Mouse (Mus musculus): ENCODE measurements around the gene Cdk6.
A peak's percentile ranks its signal among the peaks of the same experiment; 100 is the strongest.
"Not testable (repeated sequence)": the region's sequence is repeated elsewhere in the genome, so short reads cannot be mapped to it uniquely, and the experiment has no call there.

Cdk6 gene

DNA sequence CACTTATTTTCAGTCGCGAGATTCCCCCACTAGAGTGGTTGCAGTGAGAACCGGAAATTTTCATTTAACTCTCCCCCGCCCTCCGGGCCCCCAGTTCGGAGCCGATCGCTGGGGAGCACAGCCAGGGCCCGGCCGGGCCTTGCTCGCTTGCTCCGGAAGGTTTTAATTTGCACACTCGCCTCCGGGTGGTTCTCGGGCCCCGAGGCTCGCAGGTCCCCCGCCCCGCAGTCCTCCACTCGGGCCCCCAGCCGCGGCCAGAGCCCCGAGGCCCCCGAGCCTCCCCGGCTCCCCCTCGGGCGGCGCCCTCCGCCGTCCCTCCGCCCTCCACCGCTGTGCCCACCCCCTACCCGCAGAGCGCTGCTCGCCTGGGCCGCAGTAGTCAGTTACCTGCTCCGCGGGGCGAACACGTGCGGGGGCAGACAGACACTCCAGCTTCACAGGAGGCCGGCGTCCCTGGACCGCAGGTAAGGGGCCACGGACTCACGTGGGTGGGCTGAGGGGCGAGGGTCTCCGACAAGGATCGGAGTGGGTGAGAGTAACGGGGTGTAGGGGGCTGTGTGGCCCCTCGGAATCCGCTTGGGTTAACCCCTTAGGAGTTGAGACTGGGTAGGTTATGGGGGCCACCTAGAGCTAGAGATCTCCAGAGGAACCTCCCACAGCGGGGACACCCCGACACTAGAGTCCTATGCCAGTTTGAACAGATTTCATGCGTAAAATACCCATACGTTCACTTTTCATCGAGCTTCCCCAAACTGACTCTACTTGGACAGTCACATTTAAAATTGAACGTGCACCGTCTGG, at the start of gene Cdk6:
Gene Cdk6, plus strand, starts transcription at position 375 of the 801 bp plus-strand sequence.
- peak; percentile 24 for DNase-seq

DNA sequence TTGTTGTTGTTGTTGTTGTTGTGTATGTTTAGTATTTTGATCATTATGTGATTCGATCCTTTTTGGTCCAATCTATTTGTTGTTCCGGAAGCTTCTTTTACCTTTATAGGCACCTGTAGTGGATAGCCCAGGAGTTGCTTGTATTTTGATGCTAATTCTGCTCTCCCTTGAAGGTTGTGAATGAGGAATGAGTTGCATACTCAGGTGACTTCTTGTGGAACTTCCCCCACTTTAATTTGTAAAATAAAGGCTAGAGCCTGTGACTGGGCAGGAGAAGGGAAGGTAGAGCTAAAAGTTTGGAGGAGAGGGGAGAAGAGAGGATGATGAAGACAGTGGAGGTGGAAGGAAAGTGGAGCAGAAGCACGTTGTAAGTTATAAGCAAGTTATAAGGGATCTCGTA, 47.6 kb upstream of the Cdk6 start:
- no peak for DNase-seq

GRCm38 (mm10) chr5:3300801-3301457, 40.4 kb upstream of the Cdk6 start:
- no peak for DNase-seq

DNA sequence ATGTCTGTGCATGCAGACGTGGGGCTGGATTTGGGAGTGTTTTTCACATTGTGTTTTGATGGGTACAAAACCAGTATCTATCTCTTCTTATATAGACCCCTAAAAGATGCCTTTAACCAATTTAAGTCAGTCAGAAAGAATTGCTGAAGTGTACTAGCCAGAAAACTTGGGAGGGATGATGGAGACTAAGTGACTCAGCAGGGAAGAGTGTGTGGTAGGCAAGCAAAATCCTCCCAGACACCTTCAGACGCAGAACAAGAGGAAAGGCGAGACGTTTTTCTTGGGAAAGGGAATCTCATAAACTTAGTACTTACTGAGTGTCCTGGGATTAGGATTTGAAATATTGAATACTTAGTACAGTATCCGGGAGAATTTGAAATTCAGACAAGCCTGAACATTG, 39.8 kb upstream of the Cdk6 start:
- DNase-seq: no peak

DNA sequence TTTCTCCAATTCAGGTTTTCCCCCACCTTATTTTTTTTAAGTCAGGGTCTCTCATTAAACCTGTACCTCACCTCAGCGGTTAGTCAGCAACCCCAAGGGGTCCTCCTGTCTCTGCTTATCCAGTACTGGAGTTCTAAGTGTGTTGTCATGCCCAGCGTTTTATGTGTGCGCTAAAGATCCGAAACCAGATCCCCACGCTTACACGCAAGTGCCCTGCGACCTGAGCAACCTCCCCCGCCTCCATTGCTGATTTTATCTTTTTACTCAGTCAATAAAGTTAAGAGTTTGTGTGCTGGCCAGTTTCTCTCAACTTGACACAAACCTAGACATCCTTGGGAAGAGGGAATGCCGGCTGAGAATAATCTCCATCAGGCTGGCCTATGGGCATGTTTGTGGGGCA, 37.4 kb upstream of the Cdk6 start:
- no peak for DNase-seq

- no peak for DNase-seq
Measured at GRCm38 (mm10) chr5:3306146-3306545, 35.1 kb upstream of the Cdk6 start.

- no peak for DNase-seq
Measured at GRCm38 (mm10) chr5:3309122-3309521, 32.2 kb upstream of the Cdk6 start.

- no peak for DNase-seq
Measured at GRCm38 (mm10) chr5:3309587-3309986, 31.7 kb upstream of the Cdk6 start.

GRCm38 (mm10) chr5:3311156-3311555, 30.1 kb upstream of the Cdk6 start:
- DNase-seq: not testable (repeated sequence)

DNA sequence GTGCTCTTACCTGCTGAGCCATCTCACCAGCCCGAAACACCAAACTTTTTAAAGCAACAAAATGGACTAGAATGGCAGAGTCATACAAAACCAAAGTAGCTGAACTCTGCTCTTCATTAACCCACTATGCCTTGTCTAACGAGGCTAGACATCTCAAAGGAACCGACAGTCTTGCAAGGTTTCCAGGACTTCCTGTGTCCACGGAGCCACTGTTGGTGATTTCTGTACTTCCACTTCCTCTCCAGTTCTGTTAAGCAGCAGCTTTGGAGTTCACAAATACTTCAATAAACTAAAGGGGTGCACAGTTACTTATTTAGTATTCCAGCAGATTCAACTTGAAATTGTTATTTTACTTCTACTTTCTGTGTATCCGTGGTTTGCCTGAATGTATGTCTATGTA, 23.6 kb upstream of the Cdk6 start:
- not testable (repeated sequence) for DNase-seq

DNA sequence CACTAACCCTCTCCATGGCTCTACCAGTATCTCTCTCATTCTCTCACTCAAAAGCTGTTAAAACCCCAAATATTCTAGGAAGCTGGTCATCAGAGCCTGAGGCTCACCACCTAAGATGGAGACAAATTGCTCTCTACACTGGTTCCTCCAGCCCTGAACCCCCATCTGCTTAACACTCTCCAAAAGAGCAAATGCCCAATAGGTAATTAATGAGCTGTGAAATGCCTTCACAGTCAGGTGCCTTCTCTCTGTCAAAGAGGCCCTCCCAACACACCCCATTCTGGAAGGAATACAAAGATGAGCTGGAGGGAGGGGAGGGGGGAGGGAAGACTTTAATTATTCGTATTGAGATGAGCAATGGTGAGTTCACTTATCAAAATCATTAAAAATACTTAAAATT, 21.1 kb upstream of the Cdk6 start:
- DNase-seq: no peak

DNA sequence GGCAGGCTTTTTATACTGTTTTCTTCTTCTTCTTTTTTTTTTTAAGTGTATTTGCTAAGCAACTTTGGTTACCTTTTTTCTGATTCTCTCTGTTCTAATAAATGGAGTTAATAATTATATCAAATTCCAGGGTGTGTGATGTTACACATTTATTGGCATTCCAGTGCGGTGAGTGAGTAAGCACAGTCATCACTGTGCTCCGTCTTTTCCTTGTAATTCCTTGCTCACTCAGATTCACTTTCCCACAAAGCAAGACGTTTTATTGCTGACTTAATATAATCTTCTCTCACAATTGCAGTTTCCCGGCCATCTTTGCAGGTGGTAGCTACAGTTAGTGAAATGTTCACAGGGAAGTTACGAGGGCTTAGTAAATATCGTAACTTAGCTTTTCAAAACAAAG, 19.2 kb upstream of the Cdk6 start:
- DNase-seq: no peak

DNA sequence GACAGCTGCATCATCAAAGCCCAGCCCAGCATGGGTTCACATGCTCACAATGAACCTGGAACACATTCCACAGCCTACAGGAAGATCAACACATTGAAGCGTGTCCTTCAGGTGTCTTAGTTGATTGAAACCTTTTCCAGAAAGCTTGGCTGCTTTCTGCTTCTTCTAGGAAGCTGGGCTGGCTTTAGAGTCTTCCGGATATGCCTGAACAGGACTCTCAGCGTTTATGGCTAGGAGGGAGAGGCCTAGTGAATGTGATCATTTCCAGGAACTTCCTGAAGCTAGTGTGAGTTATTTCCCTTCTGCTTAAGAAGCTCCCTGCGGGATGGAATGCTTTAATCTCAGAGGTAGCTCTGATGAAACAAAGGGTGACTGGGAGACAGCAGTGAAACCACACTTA, 17.2 kb upstream of the Cdk6 start:
- DNase-seq: no peak

- DNase-seq: no peak
Measured at GRCm38 (mm10) chr5:3329361-3329760, 11.9 kb upstream of the Cdk6 start.

GRCm38 (mm10) chr5:3330932-3331331, 10.4 kb upstream of the Cdk6 start:
- DNase-seq: no peak

DNA sequence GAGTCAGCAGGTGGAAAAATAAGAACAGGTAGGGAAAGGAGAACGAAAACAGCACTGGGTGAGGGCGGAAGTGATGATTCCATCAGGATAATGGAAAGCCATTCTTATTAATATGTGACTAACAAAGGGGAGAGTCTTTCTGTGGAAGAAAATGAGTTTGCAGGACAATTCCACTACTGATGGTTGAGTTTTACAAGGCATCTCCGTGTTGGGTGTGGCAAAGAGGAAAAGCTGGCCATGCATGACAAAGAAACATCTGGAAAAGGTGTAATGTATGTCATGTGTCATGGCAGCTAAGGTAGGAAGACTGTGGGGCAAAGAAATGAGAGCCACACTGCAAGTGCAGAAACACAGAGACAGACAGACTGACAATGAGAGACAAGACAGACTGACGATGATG, 8.3 kb upstream of the Cdk6 start:
- DNase-seq: not testable (repeated sequence)

DNA sequence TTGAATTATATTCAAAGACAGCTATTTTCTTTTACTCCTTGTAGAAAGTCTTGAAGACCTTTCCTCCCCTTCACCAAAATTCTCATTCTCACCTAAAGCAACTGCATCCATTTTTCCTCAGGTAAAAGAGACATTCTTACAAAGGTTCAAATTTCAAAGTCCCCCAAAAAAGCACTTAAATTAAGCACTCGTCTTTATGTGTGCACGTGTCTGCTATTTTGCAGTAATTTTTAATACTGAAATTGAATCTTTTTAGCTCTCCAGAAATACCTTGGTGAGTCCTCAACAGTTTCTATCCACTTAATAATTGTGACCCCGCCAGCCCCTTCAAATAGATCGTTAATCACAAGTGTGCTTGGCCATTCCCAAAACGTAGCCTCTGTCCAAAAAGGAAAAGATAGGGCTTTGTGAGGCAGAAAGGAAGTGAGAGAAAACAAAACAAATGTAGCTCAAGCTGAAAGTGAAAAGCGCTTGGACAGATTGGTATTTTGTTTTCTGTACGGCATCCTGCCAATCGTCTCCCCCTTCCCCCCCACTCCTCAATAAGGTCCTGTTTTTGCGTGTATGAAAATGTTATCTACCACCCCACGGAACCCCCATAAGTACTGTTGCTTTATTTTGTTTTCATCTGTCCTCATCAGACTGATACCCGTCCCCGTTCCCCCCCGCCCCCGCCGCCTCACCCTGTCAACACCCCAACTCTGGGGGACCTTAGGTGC, 786 bp upstream of the Cdk6 start:
- not testable (repeated sequence) for DNase-seq

DNA sequence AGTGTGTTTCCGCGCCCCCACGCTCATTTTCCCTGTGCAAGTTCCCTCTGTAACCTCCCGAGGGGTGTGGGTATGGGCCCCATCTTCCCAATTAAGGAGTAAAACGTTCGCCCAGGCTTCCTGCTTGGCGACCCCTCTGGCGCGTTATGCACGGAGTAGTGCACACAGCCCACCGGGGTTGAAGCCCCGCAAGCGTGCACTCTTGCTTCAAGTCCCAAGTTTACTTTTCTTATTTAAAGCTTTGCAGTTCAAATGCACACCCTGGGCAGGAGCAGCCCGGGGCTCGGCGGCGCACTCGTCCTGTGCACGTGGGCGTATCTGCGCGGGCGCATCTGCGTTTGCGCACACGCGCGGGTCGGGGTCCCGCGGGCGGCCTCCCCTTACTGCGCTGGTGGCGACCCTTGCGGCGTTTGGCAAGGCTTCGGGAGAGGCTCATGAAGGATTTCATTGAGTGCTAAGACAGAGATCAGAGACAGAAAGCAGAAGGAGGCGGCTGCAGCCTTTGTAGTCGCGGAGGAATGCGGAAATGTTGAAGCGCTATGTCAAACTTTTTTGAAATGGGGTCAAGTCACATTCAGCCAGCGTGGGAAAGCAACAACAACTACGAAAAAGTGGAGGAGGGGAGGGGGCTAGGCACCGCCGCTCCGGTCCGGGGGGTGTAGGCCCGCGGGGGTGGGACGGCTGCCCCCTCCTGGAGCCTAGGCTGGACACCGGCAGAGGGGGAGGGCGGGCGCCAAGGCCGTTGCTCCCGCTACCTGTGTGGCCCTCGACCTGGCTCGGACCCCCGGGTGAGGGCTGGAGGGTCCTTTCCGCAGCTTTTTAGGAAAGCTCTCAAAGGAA, 866 bp downstream of the Cdk6 start:
- peak; percentile 30 for DNase-seq

DNA sequence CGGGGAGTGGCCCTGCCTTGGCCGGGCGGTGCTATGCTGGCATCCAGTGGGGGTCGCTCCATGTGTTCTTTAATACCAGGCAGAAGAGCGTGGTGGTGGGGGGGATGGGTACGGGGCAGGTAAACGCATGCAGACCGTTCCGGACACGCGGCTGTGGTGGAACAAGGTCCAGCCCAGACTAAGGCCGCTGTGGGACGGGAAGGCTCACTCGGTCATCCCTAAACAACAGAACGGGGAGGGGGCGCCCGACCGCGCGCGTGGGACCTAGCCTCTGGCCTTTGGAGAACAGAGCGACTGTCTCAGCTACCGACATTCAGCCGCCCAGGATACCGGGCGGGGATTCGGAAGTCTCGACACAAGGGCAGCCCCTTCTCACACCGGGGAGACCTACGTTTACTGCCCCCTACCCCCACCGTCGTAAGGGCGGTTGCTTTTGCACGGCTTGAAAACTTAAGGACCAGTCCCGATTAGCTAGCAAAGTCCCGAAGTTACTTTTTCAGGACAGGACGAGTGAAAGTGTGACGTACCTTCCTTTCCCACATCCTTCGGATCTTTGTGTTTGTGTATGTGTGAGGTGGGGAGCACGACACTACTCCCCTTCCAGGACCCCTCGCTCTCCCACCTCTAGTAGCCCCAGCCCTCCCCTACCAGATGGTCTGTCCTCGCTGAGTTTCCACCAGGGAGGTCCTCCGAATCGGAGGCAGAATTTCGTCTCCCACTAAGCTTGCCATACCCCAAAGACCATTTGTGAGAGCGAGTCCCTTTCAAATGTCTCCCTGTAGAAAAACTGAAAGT, 1.7 kb downstream of the Cdk6 start:
- DNase-seq: no peak

- peak; percentile 26 for DNase-seq
Measured at GRCm38 (mm10) chr5:3343566-3344080, 2.3 kb downstream of the Cdk6 start.

- DNase-seq: peak; percentile 78
Measured at GRCm38 (mm10) chr5:3344081-3344631, 2.9 kb downstream of the Cdk6 start.

Data from right cerebral cortex, postnatal 14 days (tissue).